Mouse (Mus musculus) embryo, embryonic 10 days (tissue): ENCODE data around the gene Srrt.
"Not testable (repeated sequence)": the region's sequence is repeated elsewhere in the genome, so short reads cannot be mapped to it uniquely, and the experiment has no call there.

Experiments used
- DNase-seq: peaks from one replicate; pipeline ENCODE4 v3.0.0-alpha.2; 2015; ENCODE audit warnings: low spot score

The Srrt gene

DNA sequence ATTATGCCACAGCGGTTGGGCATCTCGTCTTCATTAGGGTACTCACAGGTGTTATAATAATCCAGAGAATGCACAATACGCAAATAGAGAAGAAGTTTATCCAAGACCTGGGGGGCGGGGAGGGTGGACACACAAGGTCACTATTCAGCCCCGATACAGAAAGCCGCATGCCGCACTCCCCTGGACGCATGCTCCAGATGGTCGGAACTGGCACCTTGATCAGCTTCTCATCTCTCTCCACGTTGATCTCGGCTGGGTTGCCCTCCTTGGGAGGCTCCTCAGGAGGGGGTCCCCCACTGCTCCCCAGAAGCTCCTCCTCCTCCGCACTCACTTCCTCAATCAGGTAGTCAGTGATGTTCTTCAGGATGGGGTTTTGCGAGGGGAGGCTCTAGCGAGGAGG lies 10.3 kb downstream of the Srrt start:
- DNase-seq: no peak

GRCm38 (mm10) chr5:137295712-137296111 lies 11.8 kb downstream of the Srrt start:
- no peak for DNase-seq

DNA sequence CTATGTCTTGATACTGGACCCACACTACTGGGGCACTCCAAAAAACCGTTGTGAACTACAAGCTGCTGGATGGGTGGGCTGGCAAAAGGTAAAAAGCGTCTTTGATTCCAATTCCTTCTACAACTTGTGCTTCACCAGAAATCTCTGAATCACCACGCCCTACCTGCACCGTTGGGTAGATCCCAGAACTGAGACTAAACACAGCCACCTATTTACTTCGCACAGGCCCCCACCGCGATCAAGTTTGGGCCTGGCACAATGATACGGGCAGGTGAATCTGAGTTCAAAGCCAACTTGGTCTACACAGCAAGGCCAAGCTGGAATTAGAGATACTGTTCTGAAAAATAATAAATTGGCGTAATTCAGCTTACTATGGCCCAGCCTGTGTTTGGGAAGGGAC lies 12.2 kb downstream of the Srrt start:
- no peak for DNase-seq

- DNase-seq: no peak
Observed at GRCm38 (mm10) chr5:137294744-137295093, 12.8 kb downstream of the Srrt start.

DNA sequence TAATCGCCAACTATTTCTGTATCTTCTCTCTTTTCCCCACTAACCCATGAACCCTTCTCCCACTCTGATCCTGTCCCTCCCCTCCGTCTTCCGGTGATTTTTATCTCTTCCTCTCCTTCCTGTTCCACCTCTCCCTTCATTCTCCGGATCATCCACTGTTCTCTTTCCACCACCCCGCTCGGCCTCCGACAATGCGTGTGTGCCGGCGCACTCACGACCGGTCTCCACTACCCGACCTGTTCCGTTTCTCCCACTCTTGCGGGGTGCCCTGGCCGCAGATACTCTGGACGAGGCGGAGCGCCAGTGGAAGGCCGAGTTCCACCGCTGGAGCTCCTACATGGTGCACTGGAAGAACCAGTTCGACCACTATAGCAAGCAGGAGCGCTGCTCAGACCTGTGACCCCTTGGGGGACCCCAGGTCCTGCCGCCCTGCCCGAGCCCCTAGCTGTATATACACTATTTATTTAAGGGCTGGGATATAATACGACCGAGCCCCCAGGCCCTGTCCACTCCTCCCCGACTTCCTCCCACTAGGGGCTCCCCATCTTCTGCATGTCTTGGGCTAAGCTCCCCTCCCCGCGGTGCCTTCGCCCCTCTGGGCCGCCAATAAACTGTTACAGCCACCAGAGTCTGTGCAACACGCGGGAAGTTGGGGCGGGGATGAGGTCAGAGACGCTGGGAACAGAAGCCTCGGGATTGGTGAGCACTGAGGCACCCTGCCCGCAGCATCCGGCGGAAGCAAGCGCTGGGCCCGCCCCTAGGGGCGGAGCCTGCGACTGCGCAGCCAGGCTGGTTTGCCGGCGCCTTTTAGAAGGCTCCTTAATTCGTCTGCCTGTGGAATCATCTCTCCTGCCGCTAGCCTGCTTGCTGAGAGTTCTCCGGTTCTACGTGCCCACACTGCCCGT lies 13.4 kb downstream of the Srrt start, which contains the start of gene Ufsp1:
Gene Ufsp1 (plus strand): TSS at position 791 of the 905 bp plus-strand sequence.
- DNase-seq: peak; percentile 93

GRCm38 (mm10) chr5:137293282-137293681 lies 14.2 kb downstream of the Srrt start:
- DNase-seq: peak; percentile 64

DNA sequence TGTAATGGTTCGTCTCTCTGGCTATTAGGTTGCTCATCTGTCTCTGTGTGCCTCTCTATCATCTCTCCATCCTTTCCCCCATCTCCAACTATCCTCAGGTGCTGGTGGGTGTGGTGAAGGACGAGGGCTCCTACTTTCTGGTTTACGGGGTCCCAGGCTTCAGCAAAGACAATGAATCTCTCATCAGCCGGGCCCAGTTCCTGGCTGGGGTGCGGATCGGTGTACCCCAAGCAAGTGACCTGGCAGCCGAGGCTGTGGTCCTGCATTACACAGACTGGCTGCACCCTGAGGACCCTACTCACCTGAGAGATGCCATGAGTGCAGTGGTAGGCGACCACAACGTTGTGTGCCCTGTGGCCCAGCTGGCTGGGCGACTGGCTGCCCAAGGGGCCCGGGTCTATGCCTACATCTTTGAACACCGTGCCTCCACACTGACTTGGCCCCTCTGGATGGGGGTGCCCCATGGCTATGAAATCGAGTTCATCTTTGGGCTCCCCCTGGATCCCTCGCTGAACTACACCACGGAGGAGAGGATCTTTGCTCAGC lies 16.0 kb downstream of the Srrt start:
- no peak for DNase-seq

GRCm38 (mm10) chr5:137290677-137291076 lies 16.8 kb downstream of the Srrt start:
- peak; percentile 80 for DNase-seq

DNA sequence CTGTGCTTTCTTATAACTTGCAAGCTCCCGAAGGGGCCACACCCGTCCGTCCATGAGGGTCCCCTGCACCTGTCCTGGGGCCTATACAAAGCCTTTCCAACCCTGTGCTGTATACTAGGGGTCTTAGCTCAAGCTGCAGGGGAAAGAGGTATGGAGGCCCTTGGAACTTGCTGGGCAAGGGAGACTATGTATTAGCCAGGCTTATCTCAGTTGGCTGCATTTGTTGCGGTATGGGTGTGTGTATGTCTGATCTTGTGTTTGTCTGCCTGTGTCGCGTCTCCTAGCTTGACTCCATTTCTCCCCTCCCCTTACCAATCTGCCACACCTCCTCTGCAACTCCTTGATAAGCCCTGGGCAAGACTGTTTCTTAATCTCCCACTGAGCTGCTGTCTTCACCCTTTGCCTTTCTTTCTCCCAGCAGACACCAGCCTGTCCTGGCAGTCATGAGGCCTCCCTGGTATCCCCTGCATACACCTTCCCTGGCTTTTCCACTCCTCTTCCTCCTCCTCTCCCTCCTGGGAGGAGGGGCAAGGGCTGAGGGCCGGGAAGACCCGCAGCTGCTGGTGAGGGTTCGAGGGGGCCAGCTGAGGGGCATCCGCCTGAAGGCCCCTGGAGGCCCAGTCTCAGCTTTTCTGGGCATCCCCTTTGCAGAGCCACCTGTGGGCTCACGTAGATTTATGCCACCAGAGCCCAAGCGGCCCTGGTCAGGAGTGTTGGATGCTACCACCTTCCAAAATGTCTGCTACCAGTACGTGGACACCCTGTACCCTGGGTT lies 17.7 kb downstream of the Srrt start:
- DNase-seq: no peak

DNA sequence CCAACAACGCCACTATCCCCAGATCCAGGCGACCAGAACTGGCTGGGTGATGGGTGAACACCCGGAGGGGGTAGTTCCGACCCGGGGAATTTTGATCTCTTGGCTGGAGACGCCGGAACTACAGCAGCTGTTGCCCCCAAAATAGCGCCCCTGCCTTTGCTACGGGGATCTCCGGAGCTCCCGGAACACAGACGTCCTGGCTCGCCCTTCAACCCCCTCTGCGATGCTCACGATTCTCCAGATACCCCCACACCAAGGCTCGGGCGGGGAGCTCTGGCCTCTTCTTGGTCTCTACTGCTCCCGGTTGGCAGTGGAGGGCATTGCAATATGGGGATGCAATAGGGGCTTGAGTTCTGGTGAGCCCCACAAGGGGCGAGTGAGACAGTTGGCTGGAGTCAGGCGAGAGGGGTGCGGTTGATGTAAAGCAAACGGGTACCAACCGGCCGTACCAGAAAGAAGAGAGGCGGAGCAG lies 18.4 kb downstream of the Srrt start:
- DNase-seq: peak; percentile 62

GRCm38 (mm10) chr5:137287953-137288743 lies 19.3 kb downstream of the Srrt start:
- DNase-seq: peak; percentile 37

GRCm38 (mm10) chr5:137287032-137287952 lies 20.2 kb downstream of the Srrt start, which contains the start of gene Ache:
Gene Ache (plus strand): TSS chr5:137287519.
- DNase-seq: peak; percentile 77

- DNase-seq: peak; percentile 95
Observed at GRCm38 (mm10) chr5:137286655-137287031, 20.8 kb downstream of the Srrt start.

DNA sequence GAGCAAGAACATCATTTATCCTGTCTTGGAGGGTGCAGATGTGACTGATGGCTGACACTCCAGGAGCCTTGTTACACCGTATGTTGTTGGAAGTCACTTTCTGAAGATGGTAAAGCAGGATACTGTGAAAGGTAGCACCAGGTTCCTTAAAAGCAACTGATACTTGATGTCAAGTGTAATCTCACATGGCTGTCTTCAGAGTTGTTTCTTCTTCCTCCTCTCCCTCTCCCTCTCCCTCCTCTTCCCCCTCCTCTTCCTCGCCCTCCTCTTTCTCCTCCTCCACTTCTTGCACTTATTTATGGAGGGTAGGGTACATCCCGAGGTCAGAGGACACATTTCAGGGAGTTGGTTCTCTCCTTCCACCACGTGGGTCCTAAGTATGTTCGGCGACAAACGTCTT lies 21.5 kb downstream of the Srrt start:
- DNase-seq: no peak

- no peak for DNase-seq
Observed at GRCm38 (mm10) chr5:137285045-137285444, 22.4 kb downstream of the Srrt start.

GRCm38 (mm10) chr5:137284411-137284810 lies 23.1 kb downstream of the Srrt start:
- DNase-seq: not testable (repeated sequence)

DNA sequence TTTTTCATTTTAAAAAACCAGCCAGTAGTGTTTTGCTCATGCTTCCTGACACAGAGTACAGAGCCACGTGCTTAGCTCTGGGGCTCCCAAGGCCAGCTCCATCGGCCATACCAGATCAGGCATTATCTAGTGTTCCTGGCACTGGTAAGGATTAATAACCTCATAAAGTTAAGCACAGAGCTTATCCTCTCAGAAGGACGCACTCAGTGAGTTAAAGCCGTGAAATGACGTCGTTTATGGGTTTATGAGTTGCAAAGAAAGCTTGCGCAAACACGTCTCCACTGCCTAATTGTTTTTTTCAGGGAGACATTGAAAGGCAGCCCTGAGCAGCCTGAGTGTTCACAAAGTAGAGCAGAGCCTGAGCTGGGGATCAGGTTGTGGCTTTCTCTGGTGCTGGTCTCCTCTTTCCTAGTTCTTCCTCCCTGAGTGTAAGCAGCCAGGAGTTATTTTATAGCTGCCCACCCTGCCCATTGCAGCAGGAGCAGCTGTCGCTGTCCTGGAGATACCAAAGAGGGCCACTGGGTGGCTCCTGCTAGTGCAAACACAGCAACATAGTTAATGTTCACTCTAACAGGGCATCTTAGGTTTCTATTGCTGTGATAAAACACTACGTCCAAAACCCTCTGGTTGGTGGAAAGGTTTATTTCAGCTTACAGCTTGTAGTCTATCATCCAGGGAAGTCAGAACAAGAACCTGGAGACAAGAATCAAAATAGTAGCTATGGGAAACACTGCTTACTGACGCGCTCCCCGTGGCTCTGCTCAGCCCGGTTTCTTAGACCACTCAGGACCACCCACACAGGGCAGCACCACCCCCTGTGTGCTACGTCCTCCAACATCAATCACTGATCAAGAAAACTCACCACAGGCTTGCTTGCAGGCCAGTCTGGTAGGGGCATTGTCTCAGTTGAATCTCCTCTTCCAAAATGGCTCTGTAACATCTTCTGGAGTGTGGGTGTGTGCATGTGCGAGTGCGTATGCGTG lies 29.8 kb downstream of the Srrt start:
- peak; percentile 58 for DNase-seq

GRCm38 (mm10) chr5:137268131-137268910 lies 39.2 kb downstream of the Srrt start:
- no peak for DNase-seq

DNA sequence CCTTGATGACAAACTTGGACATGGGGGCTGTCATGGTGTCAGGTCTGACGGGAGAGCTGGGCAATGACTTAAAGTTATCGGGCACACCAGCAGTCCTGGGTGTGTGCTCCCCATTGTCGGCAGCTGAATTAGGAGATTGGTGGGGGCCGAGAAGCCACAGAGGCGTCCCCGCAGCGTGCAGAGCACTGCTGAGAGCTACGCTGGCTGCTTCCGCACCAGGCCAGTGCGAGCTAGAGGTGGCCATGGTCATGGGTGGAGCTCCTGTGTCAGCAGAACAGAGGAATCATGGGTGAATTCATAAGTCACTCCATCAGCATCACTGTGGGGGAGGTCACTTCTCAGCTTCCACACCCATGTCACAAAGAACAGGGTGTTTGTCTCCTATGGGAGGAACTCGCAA lies 42.7 kb downstream of the Srrt start:
- DNase-seq: no peak
